Mouse (Mus musculus): Measurements from ENCODE around the gene Top2b.

GRCm38 (mm10) chr14:16447587-16447986 is 82.6 kb downstream of the Top2b start:
- TF ChIP-seq CTCF (IDR thresholded peaks at IDR 0.05) (peak; percentile 70), EP300 (IDR thresholded peaks at IDR 0.05) (no peak)

Data from lung, postnatal 0 days (tissue).